Mouse (Mus musculus): ENCODE measurements at regions not wholly inside any gene's neighbourhood (a gene's known extent, or its start where the extent isn't known, plus 50 kb on each side); places are given as distances from the start of the nearest gene placed in this dataset.

DNA sequence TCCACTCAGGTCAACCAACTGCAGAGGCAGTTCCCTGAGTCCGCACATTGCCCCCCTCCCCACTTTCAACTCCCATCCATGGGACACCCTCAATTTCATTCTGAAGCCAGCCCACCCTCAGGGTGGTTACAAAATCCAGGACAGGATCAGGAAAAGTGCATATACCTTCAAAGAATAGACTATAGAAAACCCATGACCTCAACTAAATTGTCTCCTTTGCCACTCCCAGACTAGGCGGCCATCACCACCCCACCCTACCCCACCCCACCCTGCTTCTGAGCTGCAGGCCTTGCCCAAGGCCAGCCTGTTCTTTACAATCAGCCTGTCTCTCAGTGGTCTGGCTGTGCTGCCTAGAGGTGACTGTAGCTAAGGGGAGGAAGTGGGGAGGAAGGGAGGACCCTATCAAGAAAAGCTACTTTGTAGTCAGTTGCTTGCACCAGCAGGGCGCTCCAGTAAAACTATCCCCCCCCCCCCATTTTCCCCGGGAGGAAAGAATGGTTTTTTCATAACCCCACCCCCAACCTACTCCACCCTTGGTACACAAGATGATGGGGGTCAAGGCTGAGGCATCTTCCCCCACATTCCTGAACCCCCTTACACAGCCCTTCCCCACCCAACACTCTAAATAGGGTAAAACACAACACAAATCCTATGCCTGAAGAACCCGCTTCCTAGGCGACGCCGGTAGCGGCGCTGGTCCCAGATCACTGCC is 490.9 kb downstream of the Prss52 start:
- DNase-seq = no peak

DNA sequence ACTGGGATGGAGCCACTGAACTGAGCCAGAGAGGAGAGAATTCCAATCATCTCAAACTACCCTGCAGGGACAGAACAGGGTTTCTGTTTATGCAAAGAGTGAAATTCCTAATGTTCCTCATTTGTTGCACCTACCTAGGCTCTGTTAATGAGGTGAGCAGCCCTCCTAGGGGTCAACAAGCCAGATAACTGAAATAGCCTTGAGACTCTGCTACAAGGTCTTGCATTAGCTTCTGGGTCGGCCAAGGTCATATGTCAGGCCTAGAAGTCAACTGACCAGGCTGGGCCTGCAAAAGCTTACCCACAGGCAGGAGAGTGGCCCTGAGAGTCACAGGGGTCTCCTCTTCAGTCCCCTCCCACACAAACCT is 491.4 kb downstream of the Prss52 start:
- DNase-seq = no peak

DNA sequence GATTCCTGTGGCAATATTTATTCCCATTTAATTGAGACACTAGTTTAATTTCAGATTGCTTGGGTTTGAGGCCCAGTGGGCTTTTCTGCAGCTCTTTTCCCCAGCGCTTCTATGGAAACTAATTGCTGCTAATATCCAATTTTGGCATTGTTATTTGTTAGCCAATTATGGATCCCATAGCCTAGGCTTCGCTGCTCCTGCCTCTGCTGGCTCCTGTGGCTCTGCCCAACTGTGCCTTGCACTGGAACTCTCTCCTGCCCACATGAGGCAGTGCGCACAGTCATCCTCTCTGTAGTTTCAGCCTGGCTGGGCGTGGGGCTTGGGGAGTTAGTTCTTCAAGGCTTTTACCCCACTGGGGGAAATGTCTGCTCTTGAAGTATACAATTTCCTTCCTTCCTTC is 491.8 kb downstream of the Prss52 start:
- no peak for DNase-seq

DNA sequence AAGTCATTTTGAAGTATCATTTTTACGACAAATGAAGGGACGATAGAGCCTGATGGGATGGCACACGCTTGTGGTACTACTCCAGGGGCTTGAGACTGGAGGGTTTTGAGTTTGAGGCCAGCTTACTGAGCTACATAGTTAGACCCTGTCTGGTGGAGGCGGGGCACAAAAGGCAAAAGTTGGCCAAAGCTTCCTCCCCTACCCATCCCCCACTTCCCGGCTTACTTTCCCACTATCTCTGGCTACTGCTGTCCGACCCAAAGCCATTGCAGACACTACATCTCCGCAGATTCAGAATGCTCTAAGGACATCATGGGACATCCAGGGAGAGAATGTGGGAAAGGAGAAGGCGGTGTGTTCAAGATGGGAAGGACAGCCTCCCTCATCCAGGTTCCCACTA is 493.1 kb downstream of the Prss52 start:
- DNase-seq = no peak

Small RNAs in the stretch of these regions (microRNA-seq; reads per million reads assigned to microRNA genes)
- 0 to 0.25 reads per million in 2 experiments for gene Mir124a-1
- 0 to 0.64 reads per million in 2 experiments for gene Mir3078

All from gastrocnemius, postnatal 10 days (tissue).